Mouse (Mus musculus) embryonic fibroblast, embryonic 13.5 days (primary cell): ENCODE measurements at regions not wholly inside any gene's neighbourhood (a gene's known extent, or its start where the extent isn't known, plus 50 kb on each side); places are given as distances from the start of the nearest gene placed in this dataset.

Source experiments
- CTCF ChIP-seq: IDR thresholded peaks from 2 replicates; pipeline ENCODE4 v1.5.1; 2011; ENCODE audit warnings: mild to moderate bottlenecking, control low read depth, low read length, moderate library complexity, borderline replicate concordance; ENCODE audit not compliant: insufficient read depth
- POLR2A ChIP-seq: IDR thresholded peaks from 2 replicates; pipeline ENCODE4 v1.6.1; 2011; ENCODE audit warnings: low read depth, mild to moderate bottlenecking, control low read depth, low read length, moderate library complexity

DNA sequence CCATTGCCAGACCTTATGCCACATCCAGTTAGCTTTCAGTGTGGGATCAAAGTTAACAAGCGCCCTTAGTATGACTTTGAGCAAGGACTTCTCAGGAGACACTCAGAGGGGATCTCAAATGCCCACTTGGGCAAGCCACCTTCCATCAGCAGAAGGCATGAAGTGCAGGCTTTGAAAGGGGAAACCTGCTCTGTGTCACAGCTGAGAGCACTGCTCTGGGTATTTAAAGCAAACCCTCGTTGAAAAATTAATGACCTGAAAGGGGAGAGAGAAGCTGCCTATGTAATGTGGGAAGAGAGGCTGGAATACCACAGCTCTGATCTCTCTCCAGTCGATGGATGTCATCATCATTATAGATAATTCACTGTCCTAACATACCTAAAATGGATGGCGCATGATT, 165.1 kb upstream of the Pappa start:
- no peak for TF ChIP-seq CTCF
- TF ChIP-seq POLR2A: no peak
